Mouse (Mus musculus) heart, postnatal 25 days (tissue): ENCODE results near the gene Pom121. TPM values are rescaled to one million over a fixed set of nuclear protein-coding genes. Genes with fewer than 3 reads are reported as not detected.

Experiments
- microRNA-seq: library from miRNA; unstranded; fragments of <30 nt; microRNA quantifications from one replicate; pipeline ENCODE4 v1.2.0, GENCODE M21; 2022
- total RNA-seq, 2 experiments: library from RNA; stranded (reverse); gene quantifications; 2 replicates each; pipeline ENCODE4 v1.2.3; 2021

Pom121 gene
- total RNA-seq, 2 experiments from 2014 or later, result 11.1 to 13.6 TPM

Small RNAs within 50 kb of the gene (microRNA-seq; reads per million reads assigned to microRNA genes)
- gene Mir7033, result 3.1 reads per million, percentile 3 among the genes with 10 or more reads in this experiment

Other genes starting within 250 kb of the Pom121 start
- gene Tbl2, start 244.9 kb downstream of the Pom121 start, total RNA-seq, result 10 to 100 TPM; 11.2 to 14.6 TPM
- 10 to 100 TPM; 35.1 to 35.2 TPM for gene Bcl7b, start 226.3 kb downstream of the Pom121 start, total RNA-seq
- 10 to 100 TPM; 38.2 to 45.3 TPM for gene Baz1b, start 207.3 kb downstream of the Pom121 start, total RNA-seq
- under 1 TPM; 0.61 to 0.73 TPM for gene Fzd9, start 143.3 kb downstream of the Pom121 start, total RNA-seq
- gene Fkbp6, start 44.5 kb downstream of the Pom121 start, total RNA-seq, result 1 to 10 TPM in 1 of 2 experiments, under 1 TPM in 1; 0.31 to 1.1 TPM
- gene Trim50, start 41.3 kb downstream of the Pom121 start, total RNA-seq, result not detected
- 10 to 100 TPM; 15.5 to 17.5 TPM for gene Nsun5, start 24.6 kb downstream of the Pom121 start, total RNA-seq
- gene Hip1, start 150.6 kb upstream of the Pom121 start, total RNA-seq, result 10 to 100 TPM; 30.0 to 36.0 TPM
- gene Ccl26, start 169.0 kb upstream of the Pom121 start, total RNA-seq, result not detected
- gene Ccl24, start 178.5 kb upstream of the Pom121 start, total RNA-seq, result 1 to 10 TPM; 2.1 to 2.2 TPM
- 10 to 100 TPM; 15.5 to 17.2 TPM for gene Rhbdd2, start 238.1 kb upstream of the Pom121 start, total RNA-seq